Mouse (Mus musculus) forebrain, embryonic 13.5 days (tissue): ENCODE measurements around the gene Upk1a. TPM values are rescaled to one million over a fixed set of nuclear protein-coding genes. Genes with fewer than 3 reads are reported as not detected.
A peak's percentile ranks its signal among the peaks of the same experiment; 100 is the strongest.

Source experiments
- ATAC-seq: fragments of 200-750 bp; cut with Nextera tagmentation; 2 replicates; pipeline ENCODE4 v1.8.0; 2017
- H3K27ac ChIP-seq: fragments of 300-500 bp; sonication (generic); 2 replicates; pipeline ENCODE4 v1.5.1; 2015; ENCODE audit warnings: inconsistent platforms, mild to moderate bottlenecking, moderate library complexity
- H3K27me3 ChIP-seq: fragments of 300-500 bp; sonication (generic); 2 replicates; pipeline ENCODE4 v1.6.1; 2015; ENCODE audit warnings: mild to moderate bottlenecking, inconsistent platforms
- H3K36me3 ChIP-seq: fragments of 300-500 bp; sonication (generic); 2 replicates; pipeline ENCODE4 v1.6.1; 2015; ENCODE audit warnings: mild to moderate bottlenecking, inconsistent platforms; ENCODE audit not compliant: poor library complexity, severe bottlenecking
- H3K4me1 ChIP-seq: fragments of 300-500 bp; sonication (generic); 2 replicates; pipeline ENCODE4 v1.6.1; 2015; ENCODE audit warnings: inconsistent platforms
- H3K4me2 ChIP-seq: fragments of 300-500 bp; sonication (generic); 2 replicates; pipeline ENCODE4 v1.6.1; 2015; ENCODE audit warnings: inconsistent platforms, mild to moderate bottlenecking, moderate library complexity
- H3K4me3 ChIP-seq: fragments of 300-500 bp; sonication (generic); 2 replicates; pipeline ENCODE4 v1.5.1; 2015; ENCODE audit warnings: mild to moderate bottlenecking, inconsistent platforms
- H3K9ac ChIP-seq: fragments of 300-500 bp; sonication (generic); 2 replicates; pipeline ENCODE4 v1.6.1; 2015; ENCODE audit warnings: mild to moderate bottlenecking, inconsistent platforms
- H3K9me3 ChIP-seq: fragments of 300-500 bp; sonication (generic); replicated peaks from 2 replicates; pipeline ENCODE4 v1.6.1; 2016; ENCODE audit warnings: inconsistent platforms
- WGBS: fragments of 180-500 bp; shearing (Covaris S2); methylation state at CpG from one replicate; pipeline ENCODE4 v1.1.7; 2015; 5-methylcytosine and 5-hydroxymethylcytosine counted together
- polyA plus RNA-seq: library from polyadenylated mRNA; unstranded; fragments of >200 nt; fragmentation: Nextera tagmentation; extraction: Ambion mirVana; gene quantifications from 2 replicates; pipeline ENCODE4 v1.2.1, GENCODE M21; 2015

Gene Upk1a
- polyA plus RNA-seq, 1 experiment from 2014 or later, result 0.19 TPM

- H3K27ac ChIP-seq, result no peak overlapping the region
- no peak overlapping the region for H3K9ac ChIP-seq
- H3K4me2 ChIP-seq, result no peak overlapping the region
- H3K9me3 ChIP-seq, result no peaks in the 10 kb centered on the region
- H3K36me3 ChIP-seq, result peaks cover 73% of the 10 kb centered on the region
- H3K4me3 ChIP-seq, result no peak overlapping the region
- no peak for ATAC-seq
- WGBS, result 92% methylated on average over 3 of the region's 3 CpGs
- H3K27me3 ChIP-seq, result no peaks in the 10 kb centered on the region
- peaks cover under 1% of the 10 kb centered on the region; the same call in 1 of the 2 replicates for H3K4me1 ChIP-seq
These were observed 6.6 kb upstream of the Upk1a start for GRCm38 (mm10) chr7:30619202-30619601.

DNA sequence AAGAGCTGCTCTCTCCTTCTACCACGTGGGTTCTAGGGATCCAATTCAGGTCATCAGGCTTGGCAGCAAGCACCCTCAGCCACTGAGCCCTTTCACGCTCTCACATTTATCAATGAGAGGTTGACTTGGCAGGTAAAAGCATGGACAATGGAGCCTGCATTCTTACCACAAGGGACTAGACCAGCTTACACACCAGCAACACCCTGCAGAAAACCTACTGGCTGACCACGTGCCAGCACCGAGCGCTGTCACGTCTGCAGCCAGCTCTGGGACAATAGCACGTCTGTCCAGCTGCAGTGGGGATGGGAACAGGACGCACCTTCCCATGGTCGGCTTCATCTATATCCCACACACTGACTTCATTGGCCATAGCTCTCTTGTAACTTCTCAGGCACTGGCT is 6.0 kb upstream of the Upk1a start:
- ATAC-seq, result no peak
- Histone ChIP-seq H3K4me3 (no peak overlapping the region), H3K9me3 (no peaks in the 10 kb centered on the region), H3K9ac (no peak overlapping the region), H3K4me1 (no peaks in the 10 kb centered on the region), H3K4me2 (no peak overlapping the region), H3K27ac (no peak overlapping the region), H3K36me3 (peaks cover 69% of the 10 kb centered on the region), H3K27me3 (no peaks in the 10 kb centered on the region)
- WGBS, result 96% methylated on average over 9 of the region's 9 CpGs

GRCm38 (mm10) chr7:30615049-30615760 is 2.6 kb upstream of the Upk1a start:
- ATAC-seq, result peak; percentile 38; the same call in 1 of the 2 replicates
- H3K27ac ChIP-seq, result no peak overlapping the region
- no peaks in the 10 kb centered on the region for H3K9me3 ChIP-seq
- no peak overlapping the region for H3K9ac ChIP-seq
- 59% methylated on average over 5 of the region's 5 CpGs for WGBS
- H3K27me3 ChIP-seq, result no peaks in the 10 kb centered on the region
- no peak overlapping the region for H3K4me2 ChIP-seq
- peaks cover 42% of the 10 kb centered on the region for H3K36me3 ChIP-seq
- no peaks in the 10 kb centered on the region for H3K4me1 ChIP-seq
- no peak overlapping the region for H3K4me3 ChIP-seq

- ATAC-seq, result no peak
- H3K4me3 ChIP-seq, result no peak overlapping the region
- H3K36me3 ChIP-seq, result peaks cover 41% of the 10 kb centered on the region
- H3K4me2 ChIP-seq, result no peak overlapping the region
- no peak overlapping the region for H3K27ac ChIP-seq
- no peaks in the 10 kb centered on the region for H3K27me3 ChIP-seq
- WGBS, result 85% methylated on average over 2 of the region's 2 CpGs
- H3K9me3 ChIP-seq, result no peaks in the 10 kb centered on the region
- H3K9ac ChIP-seq, result no peak overlapping the region
- H3K4me1 ChIP-seq, result no peaks in the 10 kb centered on the region
These were observed 1.8 kb upstream of the Upk1a start for GRCm38 (mm10) chr7:30614454-30614853.

DNA sequence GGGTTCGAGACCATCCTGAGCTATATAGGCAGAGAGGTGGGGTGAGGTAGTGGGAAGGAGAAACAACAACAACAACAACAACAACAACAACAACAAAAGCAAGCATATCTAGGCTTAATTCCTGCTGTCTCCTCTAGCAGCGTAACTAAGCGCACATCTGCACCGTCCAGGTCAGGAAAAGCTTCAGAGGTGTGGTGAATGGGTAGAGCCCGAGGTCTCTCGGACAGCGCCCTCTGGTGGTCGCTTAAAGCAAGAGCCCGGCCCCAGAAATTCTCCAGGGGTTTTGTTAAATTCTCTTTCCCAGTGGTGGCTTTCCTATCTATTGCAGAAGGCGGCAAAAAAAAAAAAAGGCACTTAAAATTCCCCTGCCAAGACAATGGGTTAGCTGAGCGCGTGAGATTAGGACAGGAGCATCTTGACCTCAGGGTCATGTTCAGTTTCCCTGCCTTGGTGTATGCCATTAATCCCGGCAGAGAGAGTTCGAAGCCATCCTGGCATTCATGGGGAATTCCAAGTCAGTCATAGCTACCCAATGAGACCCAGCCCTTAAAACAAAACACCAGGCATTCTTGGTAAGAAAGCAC is 974 bp upstream of the Upk1a start:
- Histone ChIP-seq H3K36me3 (peaks cover 32% of the 10 kb centered on the region), H3K27ac (no peak overlapping the region), H3K9ac (no peak overlapping the region), H3K4me3 (no peak overlapping the region), H3K9me3 (no peaks in the 10 kb centered on the region), H3K4me1 (no peaks in the 10 kb centered on the region), H3K27me3 (no peaks in the 10 kb centered on the region), H3K4me2 (no peak overlapping the region)
- peak; percentile 48; the same call in 1 of the 2 replicates for ATAC-seq
- 22% methylated on average over 14 of the region's 14 CpGs for WGBS

DNA sequence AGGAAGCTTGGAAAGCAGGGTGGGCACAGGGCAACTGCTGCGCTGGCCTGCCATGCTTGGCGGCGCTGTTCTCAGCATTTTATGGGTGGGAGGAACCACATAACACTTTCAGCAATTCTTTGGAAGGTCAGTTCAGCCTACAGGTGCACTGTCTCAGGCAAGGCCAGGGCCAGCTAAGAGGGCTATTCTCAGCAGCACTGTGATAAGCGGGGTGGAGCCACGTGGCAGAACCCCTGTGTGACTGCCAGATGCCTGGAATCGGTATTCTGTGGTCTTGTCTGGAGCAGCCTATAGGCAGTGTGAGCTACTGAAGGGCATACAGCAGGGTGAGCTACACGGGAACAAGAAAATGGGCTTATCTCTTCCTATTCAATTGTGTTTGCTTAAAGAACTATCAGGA is 2.6 kb downstream of the Upk1a start:
- no peak for ATAC-seq
- Histone ChIP-seq H3K4me3 (no peak overlapping the region), H3K9me3 (no peaks in the 10 kb centered on the region), H3K4me2 (no peak overlapping the region), H3K27me3 (no peaks in the 10 kb centered on the region), H3K4me1 (no peaks in the 10 kb centered on the region), H3K36me3 (no peaks in the 10 kb centered on the region; the same call in 1 of the 2 replicates), H3K27ac (no peak overlapping the region), H3K9ac (no peak overlapping the region)
- 62% methylated on average over 7 of the region's 7 CpGs for WGBS

DNA sequence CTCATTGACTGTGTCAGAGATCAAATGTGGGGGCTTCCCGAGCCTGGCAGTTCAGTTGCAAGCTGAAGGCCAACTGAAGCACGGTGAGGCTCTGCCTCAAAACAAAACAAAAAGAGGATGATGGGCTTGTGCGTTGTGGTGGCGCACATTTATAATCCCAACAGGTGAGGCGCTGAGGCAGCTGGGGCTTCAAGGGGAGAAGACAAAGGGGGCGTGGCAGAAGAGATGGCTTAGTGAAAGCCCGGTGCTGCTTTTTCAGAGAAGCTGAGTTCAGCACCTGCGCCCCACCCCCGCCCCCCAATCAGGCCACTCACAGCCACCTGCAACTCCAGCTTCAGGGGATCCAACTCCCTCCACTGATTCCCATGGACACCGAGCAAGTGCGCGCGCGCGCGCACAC is 4.2 kb downstream of the Upk1a start:
- no peak overlapping the region for H3K4me2 ChIP-seq
- H3K27ac ChIP-seq, result no peak overlapping the region
- H3K27me3 ChIP-seq, result no peaks in the 10 kb centered on the region
- 44% methylated on average over 16 of the region's 16 CpGs for WGBS
- no peaks in the 10 kb centered on the region for H3K4me1 ChIP-seq
- no peaks in the 10 kb centered on the region for H3K9me3 ChIP-seq
- no peak overlapping the region for H3K4me3 ChIP-seq
- no peaks in the 10 kb centered on the region for H3K36me3 ChIP-seq
- no peak overlapping the region for H3K9ac ChIP-seq
- ATAC-seq, result no peak

GRCm38 (mm10) chr7:30607706-30608309 is 4.8 kb downstream of the Upk1a start:
- H3K4me3 ChIP-seq, result no peak overlapping the region
- no peaks in the 10 kb centered on the region for H3K9me3 ChIP-seq
- no peaks in the 10 kb centered on the region for H3K36me3 ChIP-seq
- no peak overlapping the region for H3K27ac ChIP-seq
- 32% methylated on average over 8 of the region's 8 CpGs for WGBS
- no peaks in the 10 kb centered on the region for H3K27me3 ChIP-seq
- H3K4me2 ChIP-seq, result no peak overlapping the region
- H3K9ac ChIP-seq, result no peak overlapping the region
- H3K4me1 ChIP-seq, result no peaks in the 10 kb centered on the region
- ATAC-seq, result 0 out of 2 replicates have a peak, but pooled peaks have one; percentile 41

GRCm38 (mm10) chr7:30604944-30605343 is 7.7 kb downstream of the Upk1a start:
- Histone ChIP-seq H3K4me3 (no peak overlapping the region), H3K27me3 (no peaks in the 10 kb centered on the region), H3K27ac (no peak overlapping the region), H3K36me3 (no peaks in the 10 kb centered on the region), H3K4me1 (peaks cover 8% of the 10 kb centered on the region), H3K9me3 (no peaks in the 10 kb centered on the region), H3K4me2 (no peak overlapping the region), H3K9ac (no peak overlapping the region)
- no peak for ATAC-seq
- 90% methylated on average over 8 of the region's 8 CpGs for WGBS

- 66% methylated on average over 8 of the region's 8 CpGs for WGBS
- Histone ChIP-seq H3K36me3 (no peaks in the 10 kb centered on the region), H3K4me2 (no peak overlapping the region), H3K4me3 (no peak overlapping the region), H3K9ac (no peak overlapping the region), H3K27me3 (no peaks in the 10 kb centered on the region), H3K9me3 (no peaks in the 10 kb centered on the region), H3K4me1 (peaks cover 12% of the 10 kb centered on the region), H3K27ac (no peak overlapping the region)
- ATAC-seq, result no peak
These were observed 8.2 kb downstream of the Upk1a start for GRCm38 (mm10) chr7:30604424-30604823.

DNA sequence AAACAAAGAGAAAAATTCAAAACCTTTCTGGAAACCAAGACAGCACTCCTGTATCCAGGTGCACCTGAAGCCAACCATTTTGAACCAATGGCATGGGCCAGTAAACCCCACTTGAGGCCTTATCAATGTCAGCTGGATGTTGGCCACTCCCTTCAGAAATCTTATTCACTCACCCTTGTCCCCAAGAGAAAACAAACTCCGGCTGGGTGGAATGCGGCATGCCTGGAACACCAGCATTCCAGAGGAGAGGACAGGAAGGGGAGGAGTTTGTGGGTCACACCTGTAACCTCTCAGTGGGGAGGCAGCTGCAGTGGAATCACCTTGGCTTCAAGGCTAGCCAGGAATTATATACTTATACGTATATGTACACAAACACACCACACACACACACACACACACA is 10.1 kb downstream of the Upk1a start:
- no peak for ATAC-seq
- no peaks in the 10 kb centered on the region for H3K36me3 ChIP-seq
- H3K4me1 ChIP-seq, result peaks cover 13% of the 10 kb centered on the region
- no peak overlapping the region for H3K9ac ChIP-seq
- no peak overlapping the region for H3K4me3 ChIP-seq
- H3K9me3 ChIP-seq, result no peaks in the 10 kb centered on the region
- H3K27me3 ChIP-seq, result no peaks in the 10 kb centered on the region
- 60% methylated on average over 3 of the region's 3 CpGs for WGBS
- no peak overlapping the region for H3K4me2 ChIP-seq
- H3K27ac ChIP-seq, result no peak overlapping the region

GRCm38 (mm10) chr7:30600651-30601050 is 12.0 kb downstream of the Upk1a start:
- Histone ChIP-seq H3K27me3 (no peaks in the 10 kb centered on the region), H3K36me3 (no peaks in the 10 kb centered on the region), H3K9me3 (no peaks in the 10 kb centered on the region), H3K9ac (peak overlapping the region; percentile 27), H3K4me1 (peaks cover 13% of the 10 kb centered on the region), H3K4me3 (no peak overlapping the region), H3K4me2 (peak overlapping the region; percentile 40), H3K27ac (no peak overlapping the region)
- ATAC-seq, result no peak
- WGBS, result 73% methylated on average over 7 of the region's 7 CpGs
